Mouse (Mus musculus) fat pad, adult 2 months (tissue): ENCODE measurements around the gene Slc41a2.

Source experiments
- DNase-seq: peaks from one replicate; pipeline ENCODE4 v3.0.0-alpha.2; 2011; ENCODE audit warnings: low read depth, low spot score; ENCODE audit errors: extremely low read depth

Slc41a2 gene

GRCm38 (mm10) chr10:83234391-83234790 lies 103.3 kb downstream of the Slc41a2 start:
- DNase-seq = no peak

DNA sequence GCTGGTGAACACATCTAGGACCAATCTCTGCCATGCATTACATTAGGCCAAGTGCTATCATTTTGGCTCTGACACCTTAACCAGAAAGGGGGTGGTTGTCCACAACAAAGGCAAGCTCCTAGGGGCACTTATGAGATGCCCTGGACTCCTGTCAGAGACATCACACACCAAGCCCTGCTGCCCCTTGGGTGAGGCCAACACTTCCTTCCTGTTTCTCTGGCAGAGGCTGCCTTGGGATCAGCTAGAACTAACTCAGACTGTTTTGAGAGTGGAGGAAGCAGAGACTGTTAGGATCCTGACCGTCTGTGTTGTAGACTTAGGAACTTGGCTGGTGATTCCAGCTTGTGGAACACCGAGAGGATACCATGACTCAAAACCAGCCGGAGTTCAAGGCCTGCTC lies 103.7 kb downstream of the Slc41a2 start:
- DNase-seq = no peak

- DNase-seq = no peak
These were observed 109.1 kb downstream of the Slc41a2 start for GRCm38 (mm10) chr10:83228626-83229025.

DNA sequence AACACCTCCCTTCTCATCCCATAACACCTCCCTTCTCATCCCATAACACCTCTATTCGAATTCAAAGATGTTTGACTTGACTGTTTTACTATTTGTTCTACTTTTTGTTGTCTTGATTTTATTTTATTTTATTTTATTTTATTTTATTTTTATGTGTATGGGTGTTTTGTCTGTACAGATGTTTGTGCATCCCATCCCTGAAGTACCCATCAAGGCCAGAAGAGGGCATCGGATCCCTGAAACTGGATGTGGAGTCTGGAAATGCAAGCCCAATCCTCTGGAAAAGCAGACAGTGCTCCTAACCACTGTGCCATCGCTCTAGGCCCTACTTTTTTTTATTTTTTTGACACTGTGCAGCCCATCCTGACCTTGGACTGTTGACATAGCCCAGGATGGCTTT lies 112.7 kb downstream of the Slc41a2 start:
- DNase-seq = no peak

DNA sequence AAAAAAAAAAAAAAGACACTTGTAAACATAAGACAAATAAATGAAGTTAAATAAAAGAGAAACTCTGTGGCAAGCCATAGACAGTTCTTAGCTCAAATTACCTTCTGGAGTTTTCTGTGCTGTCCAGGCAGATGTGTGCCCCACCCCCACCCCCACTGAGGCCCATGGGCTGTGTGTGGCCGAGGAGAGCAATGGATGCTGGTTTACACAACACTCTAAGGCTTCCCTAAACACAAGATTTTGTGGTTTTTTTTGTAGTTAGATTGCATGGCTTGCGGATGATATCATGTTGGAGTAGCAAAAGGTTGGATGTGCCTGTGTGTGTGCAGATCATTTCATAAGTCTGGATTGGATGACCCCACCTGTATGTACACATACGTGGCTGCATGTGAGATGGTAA lies 116.8 kb downstream of the Slc41a2 start:
- no peak for DNase-seq

DNA sequence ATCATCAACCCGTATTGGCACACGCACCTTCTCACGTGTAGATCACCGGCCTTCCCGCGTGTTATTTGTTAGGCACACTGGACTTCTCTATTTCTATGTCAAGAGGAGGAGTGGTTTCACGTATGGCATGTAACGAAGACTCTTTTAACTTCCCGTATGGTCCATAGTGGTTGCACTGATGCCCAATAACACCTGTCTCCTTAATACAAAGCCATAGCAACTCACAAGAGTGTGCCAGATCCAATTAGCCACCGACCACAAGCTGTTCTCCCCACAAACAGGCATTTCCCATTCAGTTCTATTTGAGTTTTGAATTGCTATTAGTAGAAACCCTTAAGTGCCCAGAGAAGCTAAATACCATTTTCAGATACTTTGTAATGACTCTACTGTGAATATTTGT lies 117.5 kb downstream of the Slc41a2 start:
- no peak for DNase-seq

GRCm38 (mm10) chr10:83219729-83220128 lies 118.0 kb downstream of the Slc41a2 start:
- DNase-seq = no peak

DNA sequence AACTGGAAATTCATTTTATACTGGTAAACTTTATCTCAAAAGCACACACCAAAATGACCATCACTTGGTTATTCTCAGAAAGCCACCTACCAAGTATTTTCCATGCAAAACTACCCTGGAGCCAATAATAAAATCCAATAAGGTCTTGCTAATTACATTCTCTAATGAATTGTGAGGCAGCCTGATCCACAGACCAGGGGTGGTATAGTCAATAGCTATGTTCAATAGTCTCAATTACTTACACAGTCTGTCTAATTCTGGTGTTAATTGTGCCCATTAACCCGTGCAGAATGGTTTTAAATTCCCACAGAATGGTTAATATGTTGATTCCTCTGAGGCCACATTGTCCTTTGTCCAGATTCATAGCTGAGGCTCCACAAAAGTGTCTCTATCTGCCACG lies 118.9 kb downstream of the Slc41a2 start:
- DNase-seq = no peak

GRCm38 (mm10) chr10:83217256-83217655 lies 120.4 kb downstream of the Slc41a2 start:
- DNase-seq = no peak

DNA sequence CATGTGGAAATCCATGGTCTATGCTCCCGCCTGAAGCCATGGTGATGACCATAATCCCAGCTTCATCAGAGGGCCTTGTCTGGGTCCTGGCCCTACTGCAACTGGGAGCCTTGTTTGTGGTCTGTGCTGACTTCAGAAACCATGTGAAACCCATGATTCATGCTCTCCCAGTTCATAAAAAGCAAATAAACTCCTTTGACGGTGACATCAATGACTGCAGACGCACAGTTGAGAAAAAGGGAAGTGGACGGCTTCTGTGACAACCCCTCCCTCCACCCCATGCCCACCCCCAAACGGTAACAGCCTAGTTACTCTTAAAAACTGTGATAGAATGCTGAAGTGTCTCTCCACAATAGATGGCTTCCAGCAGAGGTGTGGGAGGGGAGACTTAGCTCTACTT lies 122.1 kb downstream of the Slc41a2 start:
- DNase-seq = no peak

DNA sequence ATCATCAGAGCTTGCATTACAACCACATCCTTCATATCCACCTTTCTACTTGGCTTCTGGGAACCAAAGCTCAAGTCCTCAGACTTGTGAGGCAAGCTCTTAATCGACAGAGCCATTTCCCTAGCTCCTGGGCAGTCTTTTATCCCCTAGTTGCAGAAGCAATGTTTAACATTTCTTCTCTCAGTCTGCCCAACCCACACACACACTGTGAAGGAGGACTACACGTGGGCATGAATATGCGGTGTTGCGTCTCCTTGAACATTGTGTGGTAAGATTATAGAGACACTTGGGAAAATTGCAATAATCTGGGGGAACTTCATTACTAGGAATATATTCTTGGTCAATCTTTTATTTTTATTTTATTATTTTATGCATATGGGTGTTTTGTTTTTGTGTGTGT lies 125.1 kb downstream of the Slc41a2 start:
- no peak for DNase-seq

DNA sequence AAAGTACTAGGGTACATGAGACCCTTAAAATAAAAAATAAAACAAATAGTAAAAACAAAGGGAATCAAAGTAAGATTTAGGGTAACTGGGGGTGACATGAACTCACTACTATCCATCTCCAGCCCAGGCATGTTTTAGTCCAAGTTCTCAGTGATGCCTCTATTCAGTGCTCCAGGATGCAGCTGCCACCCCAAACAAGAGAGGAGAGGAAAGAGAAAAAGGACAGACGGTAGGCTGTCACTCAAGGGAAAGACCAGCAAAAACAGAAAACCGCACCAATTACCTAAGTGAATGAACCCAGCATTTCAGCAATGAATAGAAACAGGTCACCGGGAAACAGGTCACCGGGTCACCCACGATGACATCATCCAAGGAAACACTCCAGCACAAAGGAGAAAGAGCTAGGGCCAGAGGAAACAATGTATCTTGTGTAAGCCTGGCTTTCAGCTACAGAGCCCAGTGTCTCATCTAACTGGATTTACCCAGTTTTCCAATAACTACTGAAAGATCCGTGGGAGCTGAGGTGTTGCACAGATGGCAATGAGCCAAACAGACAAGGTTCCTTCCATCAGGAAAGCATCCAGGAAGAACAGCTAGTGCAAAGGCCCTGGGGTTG lies 126.6 kb downstream of the Slc41a2 start:
- no peak for DNase-seq

DNA sequence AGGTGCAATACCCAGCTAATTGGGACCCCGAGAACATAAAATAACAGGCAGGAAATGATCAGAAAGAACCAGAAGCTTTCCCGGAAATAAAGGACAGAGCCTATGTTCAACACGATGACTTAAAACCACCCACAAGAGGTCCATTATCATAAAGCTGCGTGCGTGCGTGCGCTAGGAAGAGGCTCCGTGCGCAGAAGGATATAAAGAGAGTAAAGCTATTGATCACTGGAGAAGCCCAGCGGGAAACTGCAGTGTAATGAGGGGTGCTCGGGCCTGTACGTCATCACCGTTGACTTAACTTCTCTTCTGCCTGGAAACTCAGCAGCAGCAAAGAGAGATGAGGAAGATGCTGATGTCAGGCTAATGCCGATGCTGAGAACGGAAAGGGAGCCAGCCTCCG lies 127.6 kb downstream of the Slc41a2 start:
- no peak for DNase-seq

- DNase-seq = no peak
These were observed 128.3 kb downstream of the Slc41a2 start for GRCm38 (mm10) chr10:83209388-83209787.

DNA sequence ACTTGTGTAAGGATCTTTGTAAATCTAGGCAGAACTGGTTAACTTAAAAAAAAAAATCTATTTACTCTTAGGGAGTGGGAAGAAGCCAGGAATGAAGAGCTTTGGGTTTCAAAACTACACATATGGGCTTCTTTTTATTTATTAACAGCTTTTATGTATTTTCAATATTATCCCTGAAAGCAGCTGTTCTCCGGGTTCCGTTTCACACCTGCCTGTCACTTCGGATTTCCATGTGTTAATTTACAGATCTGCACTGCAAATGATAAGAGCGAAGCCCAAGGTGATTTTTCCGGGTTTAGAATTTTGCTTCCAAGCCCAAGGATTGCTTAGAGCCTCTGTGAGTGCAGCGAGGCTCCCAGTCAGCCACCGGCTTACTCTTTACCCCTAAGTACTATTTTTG lies 129.2 kb downstream of the Slc41a2 start:
- no peak for DNase-seq

- DNase-seq = no peak
These were observed 134.6 kb downstream of the Slc41a2 start for GRCm38 (mm10) chr10:83202906-83203702.

DNA sequence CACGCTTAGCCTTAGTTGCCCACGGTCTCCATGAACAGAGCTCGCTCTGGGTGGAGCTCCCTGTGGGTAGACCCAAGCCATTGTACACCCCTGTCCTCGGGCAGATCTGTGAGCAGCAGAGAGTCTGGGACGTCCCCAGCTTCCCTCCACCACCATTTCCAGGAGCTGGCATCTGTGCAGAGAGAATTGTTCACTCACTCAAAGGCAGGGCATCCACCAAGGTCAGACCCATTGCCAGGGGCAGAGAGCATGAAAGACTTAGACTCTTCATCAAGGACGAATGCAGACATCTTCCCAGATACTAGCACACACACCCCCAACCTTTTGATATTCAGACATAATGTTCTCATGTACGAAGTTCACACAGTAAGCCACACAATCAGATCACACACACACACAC lies 136.2 kb downstream of the Slc41a2 start:
- no peak for DNase-seq

GRCm38 (mm10) chr10:83199290-83199689 lies 138.4 kb downstream of the Slc41a2 start:
- DNase-seq = no peak

DNA sequence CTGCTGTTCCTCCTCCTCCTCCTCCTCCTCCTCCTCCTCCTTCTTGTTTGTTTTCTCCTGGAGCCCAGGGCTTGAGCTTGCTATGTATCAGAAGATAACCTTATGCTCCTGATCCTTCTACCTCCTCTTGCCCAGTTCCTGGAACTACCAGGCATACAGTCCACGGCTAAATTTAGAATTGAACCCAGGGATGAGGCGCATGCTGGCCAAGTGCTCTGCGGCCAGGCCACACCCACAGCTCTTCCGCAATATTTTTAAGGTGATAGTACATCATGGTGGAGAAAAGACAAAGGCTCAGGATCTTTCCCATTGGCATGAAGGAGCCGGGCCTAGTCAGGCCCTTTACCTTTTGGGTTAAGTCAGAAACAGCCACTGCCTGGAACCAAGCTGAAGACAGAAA lies 139.0 kb downstream of the Slc41a2 start:
- no peak for DNase-seq

DNA sequence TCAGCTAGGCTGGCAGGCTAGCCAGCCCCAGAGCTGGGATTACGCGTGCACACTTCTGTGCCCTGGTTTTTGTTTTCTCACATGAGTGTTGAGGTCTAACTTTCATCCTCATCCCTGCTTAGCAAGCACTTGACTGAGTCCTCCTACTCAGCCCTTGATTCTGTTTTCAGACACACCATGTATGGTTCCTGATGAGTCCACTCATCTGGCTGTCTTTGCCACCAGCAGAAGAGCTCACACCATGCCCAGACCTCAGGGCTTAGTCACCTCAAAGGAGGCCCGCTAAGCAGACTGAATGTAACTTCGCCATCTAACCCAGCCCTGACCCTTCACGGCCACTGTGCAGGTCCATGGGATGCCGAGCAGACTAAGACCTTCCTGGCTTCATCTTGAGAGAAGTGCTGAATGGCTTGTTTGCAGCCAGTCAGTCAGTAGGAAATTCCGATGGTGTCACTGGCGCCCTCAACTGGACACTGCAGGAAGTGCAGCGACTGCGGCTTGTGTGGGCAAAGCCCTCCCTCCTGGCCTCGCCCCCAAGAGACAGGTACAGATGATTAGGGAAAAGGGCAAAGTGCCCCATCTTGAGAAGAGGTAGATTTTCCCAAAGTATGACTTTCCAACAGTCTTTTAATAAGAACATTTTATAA lies 139.9 kb downstream of the Slc41a2 start:
- DNase-seq = no peak

DNA sequence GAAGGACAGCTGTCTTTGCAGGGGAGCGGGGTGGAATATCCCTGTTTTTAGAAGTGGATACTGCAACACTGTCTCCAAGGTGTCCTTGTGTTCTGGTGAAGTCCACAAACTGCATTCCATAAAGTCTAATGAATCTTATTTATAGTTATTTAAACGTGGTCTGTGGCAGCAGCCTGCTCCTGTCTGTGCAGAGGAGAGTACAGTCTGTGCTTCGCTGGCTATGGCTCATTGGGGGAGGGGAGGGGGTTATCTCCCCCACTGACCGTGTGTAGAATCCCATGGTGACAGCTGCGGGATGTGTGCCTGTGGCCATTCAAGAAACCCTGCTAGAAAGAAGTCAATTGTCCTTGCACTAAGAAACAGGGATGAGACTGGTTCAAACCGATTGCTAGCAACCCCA lies 145.7 kb downstream of the Slc41a2 start:
- DNase-seq = no peak

GRCm38 (mm10) chr10:83191476-83191875 lies 146.2 kb downstream of the Slc41a2 start:
- DNase-seq = no peak
